Comparison of ENCODE assay signal across 22 mouse cellular contexts in the genomic region with DNA sequence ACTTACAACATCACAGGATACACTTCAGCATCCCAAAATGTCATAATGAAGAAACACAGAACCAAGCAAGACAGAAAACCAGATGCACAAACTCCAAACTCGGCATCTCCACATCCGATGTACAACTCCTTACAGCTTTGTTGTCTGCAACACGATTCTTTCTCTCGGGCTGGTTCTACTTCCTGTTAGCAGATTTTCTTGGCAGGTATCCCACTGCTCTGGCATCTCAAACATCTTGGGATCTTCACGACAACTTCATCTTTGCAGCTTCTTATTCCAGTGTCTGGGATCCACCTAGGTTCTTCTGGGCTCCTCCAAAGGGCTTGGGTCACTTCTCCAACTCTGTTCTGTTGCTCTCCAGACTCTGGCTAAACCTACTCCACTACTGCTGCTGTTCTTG. TPM values are rescaled to one million over a fixed set of nuclear protein-coding genes. Genes with fewer than 3 reads are reported as not detected.
A peak's percentile ranks its signal among the peaks of the same experiment; 100 is the strongest.
DNase-seq lines count a peak whose midpoint lies in the region; ATAC-seq lines count a peak whose summit lies in the region.
"Had no signal": no experiment of that assay in that cellular context is flagged by ENCODE, and none has a peak within 500 bp of the region (broad histone marks: within the 10 kb centered on the region; RNA-seq: fewer than 3 reads in every experiment).

No protein-coding gene starts in this region.

- DNase-seq in embryonic facial prominence, embryonic 14.5 days (ENCODE audit: low spot score) = peak; percentile 34
- DNase-seq in embryonic facial prominence, embryonic 10.5 days (ENCODE audit: low spot score) = no peak
- peak; percentile 22 for DNase-seq in kidney, postnatal 10 days
- DNase-seq in kidney, postnatal 14 days = no peak
- peak; percentile 16 for DNase-seq in lung, postnatal 14 days
- DNase-seq in lung, postnatal 4 days = no peak
- DNase-seq: adrenal gland, adult 8-10 months; adrenal gland, postnatal 36 days; cerebellum, adult 11 months; cerebellum, adult 8-10 months; cerebellum, postnatal 14 days; embryo, embryonic 11 days; gastrocnemius, postnatal 36 days; heart, postnatal 14 days had no signal

- no peak overlapping the region for H3K27ac ChIP-seq in embryonic facial prominence, embryonic 14.5 days (replicated peaks; ENCODE audit: low read depth, low read length)
- no peak overlapping the region for H3K27ac ChIP-seq in embryonic facial prominence, embryonic 10.5 days (replicated peaks)
- H3K27ac ChIP-seq: embryonic facial prominence, embryonic 12.5 days; forebrain, embryonic 15.5 days; heart, adult 2 months; heart, embryonic 15.5 days; hindbrain, embryonic 13.5 days; hindbrain, postnatal 0 days had no signal

- no peak overlapping the region for H3K4me3 ChIP-seq in embryonic facial prominence, embryonic 14.5 days (ENCODE audit: low read depth, low read length)
- no peak overlapping the region for H3K4me3 ChIP-seq in embryonic facial prominence, embryonic 10.5 days
- H3K4me3 ChIP-seq: embryonic facial prominence, embryonic 12.5 days; forebrain, embryonic 15.5 days; heart, adult 2 months; heart, embryonic 15.5 days; hindbrain, embryonic 13.5 days had no signal

- H3K36me3 ChIP-seq in embryonic facial prominence, embryonic 14.5 days (ENCODE audit: control insufficient read depth, insufficient read depth, low read length) = no peaks in the 10 kb centered on the region
- no peaks in the 10 kb centered on the region for H3K36me3 ChIP-seq in embryonic facial prominence, embryonic 10.5 days (replicated peaks)
- H3K36me3 ChIP-seq: embryonic facial prominence, embryonic 12.5 days; forebrain, embryonic 15.5 days; heart, embryonic 15.5 days; hindbrain, embryonic 13.5 days had no signal

- 44% methylated on average over 5 of the region's 5 CpGs for WGBS in embryonic facial prominence, embryonic 14.5 days
- WGBS in embryonic facial prominence, embryonic 10.5 days = 76% methylated on average over 5 of the region's 5 CpGs

- no peaks in the 10 kb centered on the region for H3K4me1 ChIP-seq in embryonic facial prominence, embryonic 14.5 days (ENCODE audit: control insufficient read depth, insufficient read depth, low read length)
- H3K4me1 ChIP-seq in embryonic facial prominence, embryonic 10.5 days = no peaks in the 10 kb centered on the region
- H3K4me1 ChIP-seq: embryonic facial prominence, embryonic 12.5 days; forebrain, embryonic 15.5 days; hindbrain, embryonic 13.5 days had no signal

- H3K27me3 ChIP-seq in embryonic facial prominence, embryonic 14.5 days (replicated peaks; ENCODE audit: control insufficient read depth, insufficient read depth, low read length) = no peaks in the 10 kb centered on the region
- H3K27me3 ChIP-seq in embryonic facial prominence, embryonic 10.5 days (replicated peaks; ENCODE audit: low read depth, poor library complexity, severe bottlenecking) = no peaks in the 10 kb centered on the region
- H3K27me3 ChIP-seq: embryonic facial prominence, embryonic 12.5 days; forebrain, embryonic 15.5 days; heart, embryonic 15.5 days; hindbrain, embryonic 13.5 days had no signal

- H3K9me3 ChIP-seq in embryonic facial prominence, embryonic 14.5 days (ENCODE audit: control insufficient read depth, low read length) = no peaks in the 10 kb centered on the region
- H3K9me3 ChIP-seq in embryonic facial prominence, embryonic 10.5 days = no peaks in the 10 kb centered on the region
- H3K9me3 ChIP-seq: embryonic facial prominence, embryonic 12.5 days; forebrain, embryonic 15.5 days; heart, embryonic 15.5 days; hindbrain, embryonic 13.5 days had no signal

- no peak overlapping the region for H3K4me2 ChIP-seq in embryonic facial prominence, embryonic 14.5 days (ENCODE audit: low read depth, low read length)
- H3K4me2 ChIP-seq: embryonic facial prominence, embryonic 12.5 days; forebrain, embryonic 15.5 days; heart, embryonic 11.5 days; heart, embryonic 15.5 days; hindbrain, embryonic 13.5 days had no signal

- ATAC-seq in embryonic facial prominence, embryonic 14.5 days (ENCODE audit: low read depth) = no peak
- ATAC-seq in erythroid progenitor cell, adult 5-6 weeks (replicated peaks; ENCODE audit: low FRiP score, poor library complexity, severe bottlenecking) = no peak
- ATAC-seq: forebrain, embryonic 15.5 days; hindbrain, postnatal 0 days had no signal

- H3K9ac ChIP-seq in embryonic facial prominence, embryonic 14.5 days (ENCODE audit: low read depth, low read length) = no peak overlapping the region
- H3K9ac ChIP-seq: embryonic facial prominence, embryonic 12.5 days; forebrain, embryonic 15.5 days; heart, embryonic 15.5 days; hindbrain, embryonic 13.5 days had no signal

RNA-seq across cellular contexts. Expression of a gene that starts 46.2 kb away (rescaled TPM):
- polyA plus RNA-seq in embryonic facial prominence, embryonic 14.5 days (2014; fragmentation: Nextera tagmentation; extraction: Ambion mirVana) = 8.2 and 9.0 TPM in 2 replicates
- polyA plus RNA-seq in embryonic facial prominence, embryonic 10.5 days (2016; fragmentation: Nextera tagmentation; extraction: Ambion mirVana) = 3.7 TPM in 2 replicates
- total RNA-seq in erythroid progenitor cell, adult 5-6 weeks (2015; ENCODE audit: low replicate concordance) = 10.5 and 11.3 TPM in 2 replicates
- 0.90 and 0.91 TPM in 2 replicates for total RNA-seq in erythroid progenitor cell, adult 5-6 weeks (2017; ENCODE audit: low replicate concordance)

Comparison
In these comparisons a context has a peak if more than half of its experiments do, and no peak if none do; other contexts are left out.
1. DNase-seq: peak in embryonic facial prominence, embryonic 14.5 days (single experiment), kidney, postnatal 10 days (single experiment) and lung, postnatal 14 days (single experiment); none in embryonic facial prominence, embryonic 10.5 days (single experiment), kidney, postnatal 14 days (single experiment) and lung, postnatal 4 days (0 of 2).